Mouse (Mus musculus): ENCODE data around the gene Krt31.

- TF ChIP-seq EP300 (IDR thresholded peaks at IDR 0.05; ENCODE audit: low read depth) (no peak), CTCF (IDR thresholded peaks at IDR 0.05; ENCODE audit: low read depth) (no peak)
These were observed 17.1 kb upstream of the Krt31 start for GRCm38 (mm10) chr11:100067293-100068036.
